Mouse (Mus musculus): Measurements from ENCODE around the gene Slc10a4.
A peak's percentile ranks its signal among the peaks of the same experiment; 100 is the strongest.
"Not testable (repeated sequence)": the region's sequence is repeated elsewhere in the genome, so short reads cannot be mapped to it uniquely, and the experiment has no call there.

Slc10a4 gene

DNA sequence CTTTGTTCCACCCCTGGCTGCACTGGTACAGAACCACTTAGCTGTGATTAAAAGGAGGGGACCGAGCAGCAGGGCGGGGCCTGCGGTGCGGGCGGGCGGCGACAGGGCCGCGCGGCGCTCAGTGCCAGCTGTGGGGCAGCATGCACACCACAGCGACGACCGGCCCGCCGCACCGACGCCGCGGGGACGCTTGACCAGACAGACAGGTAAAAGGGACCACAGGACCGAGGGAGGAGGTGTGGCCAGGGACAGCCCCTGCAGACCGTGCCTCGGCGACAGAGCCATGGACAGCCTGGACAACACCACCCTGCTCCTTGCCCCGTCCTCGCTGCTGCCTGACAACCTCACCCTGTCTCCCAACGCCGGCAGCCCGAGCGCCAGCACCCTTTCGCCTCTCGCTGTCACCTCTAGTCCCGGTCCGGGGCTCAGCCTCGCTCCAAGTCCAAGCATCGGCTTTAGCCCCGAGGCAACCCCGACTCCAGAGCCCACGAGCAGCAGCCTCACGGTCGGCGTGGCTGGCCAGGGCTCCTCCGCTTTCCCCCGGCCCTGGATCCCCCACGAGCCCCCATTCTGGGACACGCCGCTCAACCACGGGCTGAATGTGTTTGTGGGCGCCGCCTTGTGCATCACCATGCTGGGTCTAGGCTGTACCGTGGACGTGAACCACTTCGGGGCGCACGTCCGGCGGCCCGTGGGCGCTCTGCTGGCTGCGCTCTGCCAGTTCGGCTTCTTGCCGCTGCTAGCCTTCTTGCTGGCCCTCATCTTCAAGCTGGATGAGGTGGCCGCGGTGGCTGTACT lies at the start of gene Slc10a4:
Gene Slc10a4 (plus strand): TSS at position 100 of the 798 bp plus-strand sequence.
- DNase-seq (ENCODE audit: extremely low spot score, low spot score) = peak; percentile 48

DNA sequence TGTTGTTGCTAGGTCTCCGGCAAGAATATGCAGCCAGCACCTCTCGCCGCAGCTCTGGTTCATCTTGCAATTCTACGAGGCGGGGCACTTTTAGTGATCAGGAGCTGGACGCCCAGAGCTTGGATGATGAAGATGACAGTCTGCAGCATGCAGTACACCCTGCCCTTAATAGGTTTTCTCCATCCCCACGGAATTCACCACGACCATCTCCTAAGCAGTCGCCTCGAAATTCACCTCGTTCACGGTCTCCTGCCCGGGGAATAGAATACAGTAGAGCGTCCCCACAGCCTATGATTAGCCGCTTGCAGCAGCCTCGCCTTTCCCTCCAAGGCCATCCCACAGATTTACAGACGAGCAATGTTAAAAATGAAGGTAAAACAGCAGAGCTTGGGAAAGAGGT lies 49.4 kb upstream of the Slc10a4 start:
- no peak for DNase-seq (ENCODE audit: extremely low spot score, low spot score)

GRCm38 (mm10) chr5:72960096-72960495 lies 46.6 kb upstream of the Slc10a4 start:
- no peak for DNase-seq (ENCODE audit: extremely low spot score, low spot score)

DNA sequence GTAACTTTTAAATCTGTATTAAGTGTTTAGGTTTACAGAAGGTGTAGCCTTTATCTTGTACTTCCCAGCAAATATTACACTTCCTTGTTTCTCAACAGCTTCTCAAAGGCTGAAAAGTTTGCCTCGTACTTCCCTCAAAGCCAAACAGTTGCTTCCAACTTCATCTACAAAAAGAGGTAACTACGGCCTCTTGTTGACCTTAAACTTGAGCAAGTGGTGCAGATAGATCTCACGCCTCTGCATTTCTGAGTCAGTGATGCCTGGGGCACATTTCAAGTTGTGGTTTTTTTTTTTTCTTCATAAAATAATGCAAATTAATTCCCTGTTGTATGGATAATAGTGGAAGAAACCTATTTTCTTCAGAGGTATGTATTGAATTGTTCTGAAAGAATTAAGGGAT lies 41.0 kb upstream of the Slc10a4 start:
- no peak for DNase-seq (ENCODE audit: extremely low spot score, low spot score)

DNA sequence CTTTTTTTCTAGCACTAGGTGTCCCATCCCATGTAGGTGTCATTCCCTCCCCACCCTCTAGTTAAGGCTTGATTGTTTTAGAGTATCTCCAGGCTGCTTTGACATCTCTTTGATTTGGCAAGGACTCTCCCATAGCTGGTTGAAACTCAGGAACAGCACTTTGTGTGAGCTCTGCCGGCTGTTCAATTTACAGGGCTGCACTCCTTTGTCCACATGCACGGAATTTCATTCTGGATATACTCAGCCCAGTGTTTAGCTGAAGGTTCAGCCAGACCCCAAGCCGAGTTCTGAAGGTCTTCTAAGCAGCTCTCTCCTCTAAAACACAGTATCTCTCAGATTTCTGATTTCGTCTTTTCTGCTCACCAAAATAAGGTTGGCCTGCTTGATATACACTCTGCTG lies 34.2 kb upstream of the Slc10a4 start:
- DNase-seq (ENCODE audit: extremely low spot score, low spot score) = no peak

GRCm38 (mm10) chr5:72972934-72973333 lies 33.7 kb upstream of the Slc10a4 start:
- DNase-seq (ENCODE audit: extremely low spot score, low spot score) = no peak

GRCm38 (mm10) chr5:72974602-72975001 lies 32.1 kb upstream of the Slc10a4 start, which contains the start of gene Gm10135:
Gm10135 (minus strand) TSS chr5:72974702.
- no peak for DNase-seq (ENCODE audit: extremely low spot score, low spot score)

GRCm38 (mm10) chr5:72975996-72976395 lies 30.7 kb upstream of the Slc10a4 start:
- no peak for DNase-seq (ENCODE audit: extremely low spot score, low spot score)

DNA sequence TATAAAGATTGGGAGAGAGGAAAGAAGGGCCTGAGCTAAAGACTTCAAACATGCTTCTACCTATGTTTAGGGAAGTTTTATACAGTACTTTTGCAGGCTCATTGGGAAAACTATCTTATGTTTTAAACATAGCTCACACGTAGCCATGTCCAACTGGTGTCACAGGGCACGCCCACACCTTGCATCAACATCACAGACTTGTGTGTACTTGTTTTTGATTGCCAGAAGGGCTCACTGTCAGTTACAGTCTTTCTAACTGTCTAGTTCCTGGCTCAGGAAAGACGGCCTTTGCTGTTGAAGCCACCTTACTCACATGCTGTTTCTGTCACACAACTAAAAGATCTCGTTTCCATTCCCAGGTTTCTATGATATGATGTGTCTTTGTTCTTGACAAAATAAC lies 30.1 kb upstream of the Slc10a4 start:
- DNase-seq (ENCODE audit: extremely low spot score, low spot score) = no peak

- DNase-seq (ENCODE audit: extremely low spot score, low spot score) = no peak
Measured at GRCm38 (mm10) chr5:72984091-72984490, 22.6 kb upstream of the Slc10a4 start.

DNA sequence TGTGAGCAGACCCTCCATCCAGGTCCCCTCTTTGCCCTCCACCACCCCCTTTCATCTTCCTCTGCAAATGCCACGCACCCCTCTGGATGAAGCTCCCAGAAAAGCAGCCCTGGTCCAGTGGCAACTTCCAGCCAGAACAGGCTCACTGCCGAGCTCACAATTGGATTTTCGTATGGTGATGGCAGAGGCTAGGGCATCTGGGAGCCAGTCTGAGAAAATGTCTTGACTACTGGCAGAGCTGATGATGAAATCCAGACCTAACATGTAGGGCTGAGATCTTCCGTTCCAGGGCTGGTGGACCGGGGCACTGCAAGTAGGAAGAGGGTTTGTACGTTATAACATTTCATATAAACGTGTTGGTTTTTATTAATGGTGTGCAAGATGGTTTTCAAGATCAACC lies 18.9 kb upstream of the Slc10a4 start:
- no peak for DNase-seq (ENCODE audit: extremely low spot score, low spot score)

GRCm38 (mm10) chr5:72989756-72990155 lies 16.9 kb upstream of the Slc10a4 start:
- DNase-seq (ENCODE audit: extremely low spot score, low spot score) = no peak

GRCm38 (mm10) chr5:72992474-72992873 lies 14.2 kb upstream of the Slc10a4 start:
- no peak for DNase-seq (ENCODE audit: extremely low spot score, low spot score)

- DNase-seq (ENCODE audit: extremely low spot score, low spot score) = no peak
Measured at GRCm38 (mm10) chr5:72994424-72994823, 12.3 kb upstream of the Slc10a4 start.

- DNase-seq (ENCODE audit: extremely low spot score, low spot score) = no peak
Measured at GRCm38 (mm10) chr5:72994928-72995327, 11.8 kb upstream of the Slc10a4 start.

GRCm38 (mm10) chr5:72995379-72995778 lies 11.3 kb upstream of the Slc10a4 start:
- no peak for DNase-seq (ENCODE audit: extremely low spot score, low spot score)

DNA sequence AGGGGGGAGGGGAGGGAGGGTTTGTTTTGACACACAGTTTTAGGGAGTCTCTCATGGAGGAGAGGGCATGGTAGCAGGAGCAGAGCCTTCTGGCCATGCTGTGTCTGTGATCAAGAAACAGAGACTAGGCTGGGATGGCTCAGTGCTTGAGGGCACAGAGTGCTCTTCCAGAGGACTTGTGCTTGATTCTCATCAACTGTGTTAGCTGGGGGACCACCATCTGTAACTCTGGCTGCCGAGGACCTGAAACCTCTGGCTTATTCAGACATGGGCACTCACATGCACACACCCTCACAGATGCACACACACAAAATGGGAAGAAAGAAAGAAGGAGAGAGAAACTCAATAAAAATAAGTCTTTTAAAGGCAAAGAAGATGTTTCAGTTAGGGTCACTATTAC lies 8.1 kb upstream of the Slc10a4 start:
- not testable (repeated sequence) for DNase-seq (ENCODE audit: extremely low spot score, low spot score)

DNA sequence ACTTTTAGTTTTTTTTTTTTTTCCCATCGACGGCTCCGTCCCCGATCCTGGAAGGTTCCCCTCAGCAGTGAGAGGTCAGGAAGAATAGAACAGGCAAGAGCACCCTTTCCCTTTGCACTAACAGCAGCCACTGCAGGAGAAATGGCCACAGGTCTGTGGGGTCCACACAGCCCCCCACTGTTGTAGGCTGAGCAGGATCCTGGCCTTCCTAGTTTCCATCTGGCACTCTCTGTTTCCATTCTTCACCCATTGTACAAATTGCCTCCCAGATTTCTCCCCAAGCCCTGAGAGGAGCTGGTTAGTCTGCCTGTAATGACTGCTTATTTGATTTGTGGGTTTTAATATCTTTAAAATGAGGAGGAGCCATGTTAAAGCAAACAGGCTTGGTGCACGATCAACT lies 2.6 kb upstream of the Slc10a4 start:
- no peak for DNase-seq (ENCODE audit: extremely low spot score, low spot score)

DNA sequence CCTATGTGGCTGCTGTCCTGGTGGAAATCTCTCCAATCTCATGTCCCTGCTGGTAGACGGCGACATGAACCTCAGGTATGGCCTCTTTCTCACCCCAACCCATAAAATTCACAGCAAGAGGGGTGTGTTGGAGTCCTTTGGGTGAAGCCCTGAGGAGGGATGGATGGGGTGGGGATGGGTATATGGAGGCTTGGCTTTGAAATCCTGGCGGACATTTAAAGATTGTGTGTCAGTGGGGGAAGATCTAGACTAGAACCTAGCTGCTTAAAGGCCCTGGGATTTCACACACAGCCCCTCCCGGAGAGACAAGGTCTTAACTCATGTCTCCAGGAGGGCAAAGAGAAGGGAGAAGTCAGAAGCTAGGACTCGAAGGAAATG lies 888 bp downstream of the Slc10a4 start:
- no peak for DNase-seq (ENCODE audit: extremely low spot score, low spot score)

GRCm38 (mm10) chr5:73008230-73008629 lies 1.5 kb downstream of the Slc10a4 start:
- DNase-seq (ENCODE audit: extremely low spot score, low spot score) = not testable (repeated sequence)

GRCm38 (mm10) chr5:73011806-73012205 lies 5.1 kb downstream of the Slc10a4 start:
- DNase-seq (ENCODE audit: extremely low spot score, low spot score) = not testable (repeated sequence)

DNA sequence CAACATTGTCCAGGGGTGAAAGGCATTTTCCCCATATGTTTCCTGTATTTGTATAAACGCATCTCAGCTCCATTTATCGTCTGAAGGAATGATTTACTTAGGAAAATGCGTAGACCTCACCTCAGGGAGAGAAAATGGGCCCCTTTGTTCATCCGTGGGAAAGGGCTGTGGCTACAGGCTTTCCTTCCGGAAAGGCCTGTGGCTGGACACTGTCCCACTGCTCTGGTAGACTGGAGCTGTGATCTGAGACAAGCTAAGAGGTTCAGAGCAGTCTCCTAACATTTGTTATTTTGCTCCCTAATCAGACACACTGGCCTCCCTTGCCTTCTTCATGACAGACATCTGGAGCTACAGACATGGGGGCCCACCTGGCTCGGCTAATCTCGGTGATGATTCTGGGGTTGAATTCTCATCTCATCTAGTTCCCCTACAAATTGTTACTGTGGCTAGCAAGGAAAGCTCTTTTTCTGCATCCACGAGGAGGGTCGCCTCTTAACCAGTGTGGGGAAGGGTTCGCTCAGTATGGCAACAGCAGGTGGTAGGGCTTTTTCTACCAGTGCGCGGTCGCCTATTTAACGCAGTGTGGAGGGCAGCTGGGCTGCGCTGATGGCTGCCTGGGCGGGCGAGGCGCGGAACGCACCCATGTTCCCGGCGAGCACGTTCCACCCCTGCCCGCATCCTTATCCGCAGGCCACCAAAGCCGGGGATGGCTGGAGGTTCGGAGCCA lies 6.4 kb downstream of the Slc10a4 start:
- DNase-seq (ENCODE audit: extremely low spot score, low spot score) = not testable (repeated sequence)
